Mouse (Mus musculus): ENCODE data around the gene Spam1. TPM values are rescaled to one million over a fixed set of nuclear protein-coding genes. Genes with fewer than 3 reads are reported as not detected.

Gene Spam1
- not detected in 2 replicates for polyA plus RNA-seq (2012; ENCODE audit: insufficient read depth, insufficient read length, missing spikeins)

DNA sequence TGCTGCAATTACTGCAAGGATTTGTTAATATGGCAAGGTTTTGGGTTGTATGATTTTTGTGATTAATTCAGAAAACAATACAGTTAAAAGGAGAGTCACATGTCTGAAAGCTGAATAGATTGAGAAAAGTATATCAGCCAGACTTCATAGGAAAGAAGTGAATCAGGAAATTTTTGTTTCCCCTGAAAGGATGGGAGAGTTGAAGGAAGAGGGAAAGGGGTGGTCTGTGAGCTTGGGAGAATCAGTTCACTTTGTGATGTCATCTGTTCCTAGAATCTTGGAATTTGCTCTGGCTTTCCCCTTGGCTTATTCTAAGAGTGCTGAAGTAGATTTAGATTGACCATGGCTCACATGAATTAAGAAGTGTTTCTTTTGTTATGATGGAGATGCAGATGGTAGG is at the start of gene Spam1:
Spam1 (plus strand) TSS at position 301 of the 400 bp plus-strand sequence.
- H3K4me1 ChIP-seq (ENCODE audit: control insufficient read depth, insufficient read depth, insufficient read length, low read length) = no peaks in the 10 kb centered on the region
- no peak within 1 kb of the TSS for H3K4me3 ChIP-seq (ENCODE audit: insufficient read depth, low read depth, low read length)
- H3K27ac ChIP-seq (replicated peaks; ENCODE audit: low read depth, low read length) = no peak within 1 kb of the TSS

DNA sequence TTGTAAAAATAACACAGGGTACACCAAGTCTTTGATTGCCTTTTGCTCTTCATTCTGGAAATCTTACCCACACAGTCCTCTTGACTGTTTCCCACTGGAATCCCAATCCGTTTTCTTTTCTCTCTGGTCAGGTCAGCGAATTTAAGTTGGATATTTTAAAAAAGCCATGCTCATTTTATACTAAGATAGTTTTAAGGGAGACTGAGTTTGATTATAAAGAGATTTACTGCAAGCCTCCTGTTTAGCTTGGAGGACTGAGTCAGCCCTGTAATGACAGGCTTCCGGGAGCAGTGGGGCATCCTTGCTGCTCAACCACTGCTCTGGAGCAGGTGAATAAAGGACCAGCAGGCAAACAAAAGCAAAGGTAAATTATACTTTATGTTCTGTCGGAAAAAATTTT is 43.0 kb upstream of the Spam1 start, which contains the start of gene Hyal4:
Hyal4 (plus strand) TSS at position 301 of the 400 bp plus-strand sequence.
- Histone ChIP-seq H3K27ac (replicated peaks; ENCODE audit: low read depth, low read length) (no peak within 1 kb of the TSS), H3K4me3 (ENCODE audit: insufficient read depth, low read depth, low read length) (no peak within 1 kb of the TSS), H3K4me1 (ENCODE audit: control insufficient read depth, insufficient read depth, insufficient read length, low read length) (no peaks in the 10 kb centered on the region)

- Histone ChIP-seq H3K27ac (replicated peaks; ENCODE audit: low read depth, low read length) (no peak overlapping the region), H3K4me1 (ENCODE audit: control insufficient read depth, insufficient read depth, insufficient read length, low read length) (no peaks in the 10 kb centered on the region), H3K4me3 (ENCODE audit: insufficient read depth, low read depth, low read length) (no peak overlapping the region)
Measured at GRCm38 (mm10) chr6:24759281-24759680, 31.7 kb upstream of the Spam1 start.

GRCm38 (mm10) chr6:24766261-24766660 is 24.7 kb upstream of the Spam1 start:
- Histone ChIP-seq H3K27ac (replicated peaks; ENCODE audit: low read depth, low read length) (no peak overlapping the region), H3K4me1 (ENCODE audit: control insufficient read depth, insufficient read depth, insufficient read length, low read length) (no peaks in the 10 kb centered on the region), H3K4me3 (ENCODE audit: insufficient read depth, low read depth, low read length) (no peak overlapping the region)

DNA sequence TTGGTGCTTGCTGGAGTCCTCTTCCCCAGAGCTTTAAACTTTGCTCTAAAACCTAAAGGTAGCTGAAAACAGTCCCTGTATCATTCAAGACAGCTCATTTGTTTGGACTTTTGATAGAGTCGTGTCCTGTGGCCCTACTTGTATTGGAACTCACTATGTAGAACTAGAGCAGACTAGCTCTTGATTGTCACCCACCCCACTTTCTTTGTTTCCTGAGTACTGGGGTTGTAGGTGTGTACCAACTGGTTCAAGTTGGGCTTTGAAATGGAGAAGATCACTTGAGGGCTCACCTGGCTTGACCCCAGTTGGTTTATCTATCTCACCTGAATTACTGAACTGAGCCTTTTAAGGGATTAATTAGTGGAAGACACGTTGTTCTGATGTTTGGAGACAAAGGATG is 11.8 kb upstream of the Spam1 start:
- Histone ChIP-seq H3K27ac (replicated peaks; ENCODE audit: low read depth, low read length) (no peak overlapping the region), H3K4me1 (ENCODE audit: control insufficient read depth, insufficient read depth, insufficient read length, low read length) (no peaks in the 10 kb centered on the region), H3K4me3 (ENCODE audit: insufficient read depth, low read depth, low read length) (no peak overlapping the region)

- Histone ChIP-seq H3K4me1 (ENCODE audit: control insufficient read depth, insufficient read depth, insufficient read length, low read length) (no peaks in the 10 kb centered on the region), H3K27ac (replicated peaks; ENCODE audit: low read depth, low read length) (no peak overlapping the region), H3K4me3 (ENCODE audit: insufficient read depth, low read depth, low read length) (no peak overlapping the region)
Measured at GRCm38 (mm10) chr6:24822070-24822469, 31.1 kb downstream of the Spam1 start.

Other genes with a start within 250 kb of the Spam1 start
- gene Lmod2, start 193.4 kb upstream of the Spam1 start, polyA plus RNA-seq (2012; ENCODE audit: insufficient read depth, insufficient read length, missing spikeins) = 5.3 and 6.8 TPM in 2 replicates
- 17.4 and 18.2 TPM in 2 replicates for gene Wasl, start 126.2 kb upstream of the Spam1 start, polyA plus RNA-seq (2012; ENCODE audit: insufficient read depth, insufficient read length, missing spikeins)
- not detected in 2 replicates for gene Hyal6, start 57.9 kb upstream of the Spam1 start, polyA plus RNA-seq (2012; ENCODE audit: insufficient read depth, insufficient read length, missing spikeins)
- not detected in 2 replicates for gene Hyal4, start 42.9 kb upstream of the Spam1 start, polyA plus RNA-seq (2012; ENCODE audit: insufficient read depth, insufficient read length, missing spikeins)
- not detected in 2 replicates for gene Hyal5, start 66.8 kb downstream of the Spam1 start, polyA plus RNA-seq (2012; ENCODE audit: insufficient read depth, insufficient read length, missing spikeins)
- 0.20 TPM in 1 of 2 replicates, not detected in the other for gene Tmem229a, start 165.1 kb downstream of the Spam1 start, polyA plus RNA-seq (2012; ENCODE audit: insufficient read depth, insufficient read length, missing spikeins)